Mouse (Mus musculus) heart, adult 2 months (tissue): ENCODE results near the gene Slc9a3. TPM values are rescaled to one million over a fixed set of nuclear protein-coding genes. Genes with fewer than 3 reads are reported as not detected.

Experiments
- DNase-seq, 2 experiments: peaks; one replicate each; pipeline ENCODE4 v3.0.0; 2021
- H3K27ac ChIP-seq: fragments of 200-600 bp; 2 replicates; pipeline ENCODE4 v1.8.1; 2022
- H3K27me3 ChIP-seq: fragments of 200-500 bp; 2 replicates; pipeline ENCODE4 v1.6.1; 2012; ENCODE audit warnings: mild to moderate bottlenecking, low read length, inconsistent platforms, mixed read lengths; ENCODE audit not compliant: control insufficient read depth, insufficient read depth
- H3K36me3 ChIP-seq: fragments of 200-500 bp; 2 replicates; pipeline ENCODE4 v1.6.1; 2012; ENCODE audit warnings: low read length, inconsistent platforms; ENCODE audit not compliant: control insufficient read depth, insufficient read depth
- H3K4me1 ChIP-seq: fragments of 200-500 bp; 2 replicates; pipeline ENCODE4 v1.6.1; 2011; ENCODE audit warnings: low read length; ENCODE audit not compliant: control insufficient read depth, insufficient read depth
- H3K4me3 ChIP-seq: fragments of 200-600 bp; 2 replicates; pipeline ENCODE4 v1.8.1; 2022
- H3K79me2 ChIP-seq: fragments of 200-500 bp; replicated peaks from 2 replicates; pipeline ENCODE4 v1.6.1; 2012; ENCODE audit warnings: mild to moderate bottlenecking, inconsistent platforms, low read length, moderate library complexity, mixed read lengths; ENCODE audit not compliant: control insufficient read depth, insufficient read depth
- H3K9ac ChIP-seq: fragments of 200-500 bp; 2 replicates; pipeline ENCODE4 v1.6.1; 2012; ENCODE audit warnings: low read depth, mild to moderate bottlenecking, control low read depth, inconsistent platforms, low read length, mixed read lengths
- CTCF ChIP-seq: fragments of 200-600 bp; IDR thresholded peaks from 2 replicates; pipeline ENCODE4 v1.8.1; 2022; ENCODE audit warnings: antibody characterized with exemption, mild to moderate bottlenecking, moderate library complexity
- EP300 ChIP-seq: fragments of 200-500 bp; IDR thresholded peaks from 2 replicates; pipeline ENCODE4 v1.6.1; 2011; ENCODE audit warnings: low read depth, low read length, control low read depth; ENCODE audit not compliant: insufficient read depth
- POLR2A ChIP-seq: fragments of 200-500 bp; IDR thresholded peaks from 2 replicates; pipeline ENCODE4 v1.6.1; 2011; ENCODE audit warnings: mild to moderate bottlenecking, low read depth, low read length, control low read depth; ENCODE audit not compliant: insufficient read depth
- WGBS: fragments of 180-500 bp; shearing (Covaris S2); methylation state at CpG from one replicate; pipeline ENCODE4 v1.1.7; 2018; 5-methylcytosine and 5-hydroxymethylcytosine counted together
- intact Hi-C: fragments of 180-260 bp; cut with DNase I; formaldehyde crosslinking; loops from one replicate; pipeline ENCODE4 v1.15.1; 2025
- polyA plus RNA-seq: library from polyadenylated mRNA; depleted of rRNA; stranded (reverse); fragments of >200 nt; gene quantifications from 2 replicates; pipeline ENCODE4 v1.2.3, GENCODE M21; 2012
- total RNA-seq, 2 experiments: library from RNA; stranded (reverse); gene quantifications; 2 replicates each; pipeline ENCODE4 v1.2.3; 2021

Gene Slc9a3
- total and polyA plus RNA-seq, 3 experiments, result 0.21 to 0.51 (median 0.48) TPM

- no peaks in the 10 kb centered on the region for H3K79me2 ChIP-seq
- TF ChIP-seq POLR2A (no peak), CTCF (no peak), EP300 (no peak)
- no peaks in the 10 kb centered on the region for H3K36me3 ChIP-seq
- H3K4me1 ChIP-seq, result no peaks in the 10 kb centered on the region; the same call in 1 of the 2 replicates
- no peak for DNase-seq
- H3K9ac ChIP-seq, result no peak overlapping the region
- intact Hi-C loops, result no loop called here
- H3K27me3 ChIP-seq, result no peaks in the 10 kb centered on the region
- WGBS, result 89% methylated on average over 6 of the region's 6 CpGs
- H3K27ac ChIP-seq, result no peak overlapping the region
- H3K4me3 ChIP-seq, result no peak overlapping the region
Measured at GRCm38 (mm10) chr13:74140793-74141192, 19.5 kb downstream of the Slc9a3 start.

GRCm38 (mm10) chr13:74143282-74143681 lies 22.0 kb downstream of the Slc9a3 start:
- H3K9ac ChIP-seq, result no peak overlapping the region
- H3K4me3 ChIP-seq, result no peak overlapping the region
- no peaks in the 10 kb centered on the region; the same call in 1 of the 2 replicates for H3K4me1 ChIP-seq
- no peak for TF ChIP-seq CTCF
- no peak for TF ChIP-seq EP300
- no peak for TF ChIP-seq POLR2A
- no peaks in the 10 kb centered on the region for H3K79me2 ChIP-seq
- no peaks in the 10 kb centered on the region for H3K36me3 ChIP-seq
- 69% methylated on average over 3 of the region's 3 CpGs for WGBS
- H3K27ac ChIP-seq, result no peak overlapping the region
- H3K27me3 ChIP-seq, result no peaks in the 10 kb centered on the region
- intact Hi-C loops, result no loop called here
- DNase-seq, result no peak

- Histone ChIP-seq H3K4me1 (no peaks in the 10 kb centered on the region; the same call in 1 of the 2 replicates), H3K36me3 (no peaks in the 10 kb centered on the region), H3K27me3 (no peaks in the 10 kb centered on the region), H3K9ac (no peak overlapping the region), H3K27ac (no peak overlapping the region), H3K79me2 (no peaks in the 10 kb centered on the region), H3K4me3 (no peak overlapping the region)
- DNase-seq, result no peak
- TF ChIP-seq CTCF (no peak), POLR2A (no peak), EP300 (no peak)
- 62% methylated on average over 7 of the region's 7 CpGs for WGBS
- intact Hi-C loops, result no loop called here
Measured at GRCm38 (mm10) chr13:74144120-74144884, 23.0 kb downstream of the Slc9a3 start.

DNA sequence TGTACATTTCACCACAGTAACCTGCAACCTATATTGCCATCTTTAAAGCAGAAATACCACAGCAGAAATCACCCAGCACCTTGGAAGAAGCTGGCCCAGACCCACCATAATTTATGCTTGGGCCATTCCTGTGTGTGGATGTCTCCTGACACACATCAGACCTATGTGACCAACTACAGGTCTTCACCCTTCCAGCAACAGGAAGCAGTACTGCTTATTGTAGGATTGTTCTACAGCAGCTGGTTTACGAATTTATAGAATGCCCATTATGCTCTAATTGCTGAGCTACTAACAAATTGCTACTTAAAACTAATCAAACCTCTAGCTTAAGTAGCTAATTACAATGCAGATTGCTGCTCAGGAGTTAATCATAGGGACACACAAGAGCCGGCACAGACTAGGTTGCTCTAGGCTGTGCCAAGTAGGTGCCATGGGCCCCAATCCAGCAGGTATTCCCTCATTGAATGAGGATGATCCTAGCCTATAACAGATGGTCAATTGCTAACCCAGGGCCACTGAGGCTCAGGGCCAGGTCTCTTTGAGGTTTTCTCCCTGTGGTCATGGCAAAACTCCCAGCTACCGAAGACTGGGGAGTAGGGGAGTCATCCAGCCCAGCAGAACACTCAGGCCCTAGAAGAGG lies 24.8 kb downstream of the Slc9a3 start:
- 78% methylated on average over 3 of the region's 3 CpGs for WGBS
- Histone ChIP-seq H3K27me3 (no peaks in the 10 kb centered on the region), H3K4me1 (no peaks in the 10 kb centered on the region; the same call in 1 of the 2 replicates), H3K4me3 (no peak overlapping the region), H3K36me3 (no peaks in the 10 kb centered on the region), H3K79me2 (no peaks in the 10 kb centered on the region), H3K9ac (no peak overlapping the region), H3K27ac (no peak overlapping the region)
- DNase-seq, result no peak
- intact Hi-C loops, result no loop called here
- no peak for TF ChIP-seq POLR2A
- TF ChIP-seq EP300, result no peak
- TF ChIP-seq CTCF, result no peak

DNA sequence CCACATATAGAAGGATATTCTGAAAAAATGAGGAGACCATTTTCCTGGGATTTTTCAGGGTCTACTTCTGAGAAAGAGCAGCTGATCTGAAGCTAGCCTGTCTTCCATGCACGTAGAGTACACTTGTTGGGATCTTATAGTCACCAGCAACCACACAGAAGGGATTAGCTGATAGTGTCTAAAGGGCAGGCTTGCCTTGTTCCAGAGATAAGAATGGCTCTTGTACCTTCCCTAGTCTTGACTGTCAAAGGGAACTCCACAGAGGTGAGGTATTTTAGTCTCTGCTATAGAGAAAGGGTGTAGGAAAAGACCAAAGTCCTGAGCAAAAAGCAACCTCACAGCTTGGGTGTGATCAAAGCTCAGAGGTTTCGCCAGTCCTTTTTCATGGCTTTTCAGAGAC lies 26.1 kb downstream of the Slc9a3 start:
- H3K27ac ChIP-seq, result no peak overlapping the region
- 74% methylated on average over 2 of the region's 2 CpGs for WGBS
- no peaks in the 10 kb centered on the region for H3K36me3 ChIP-seq
- H3K4me1 ChIP-seq, result no peaks in the 10 kb centered on the region; the same call in 1 of the 2 replicates
- no peak overlapping the region for H3K9ac ChIP-seq
- no peaks in the 10 kb centered on the region for H3K79me2 ChIP-seq
- intact Hi-C loops, result no loop called here
- no peaks in the 10 kb centered on the region for H3K27me3 ChIP-seq
- no peak overlapping the region for H3K4me3 ChIP-seq
- TF ChIP-seq POLR2A (no peak), EP300 (no peak), CTCF (no peak)
- no peak for DNase-seq

GRCm38 (mm10) chr13:74166348-74167056 lies 45.2 kb downstream of the Slc9a3 start:
- 10% methylated on average over 19 of the region's 19 CpGs for WGBS
- peak; percentile 45 to 57 for DNase-seq
- H3K27me3 ChIP-seq, result no peaks in the 10 kb centered on the region
- peaks cover 3% of the 10 kb centered on the region; the same call in 1 of the 2 replicates for H3K4me1 ChIP-seq
- H3K36me3 ChIP-seq, result no peaks in the 10 kb centered on the region
- H3K27ac ChIP-seq, result no peak overlapping the region; the same call in 1 of the 2 replicates
- peak overlapping the region; percentile 36 for H3K4me3 ChIP-seq
- no peak for TF ChIP-seq CTCF
- no peak for TF ChIP-seq POLR2A
- no peak for TF ChIP-seq EP300
- peak overlapping the region; percentile 31 for H3K9ac ChIP-seq
- no peaks in the 10 kb centered on the region for H3K79me2 ChIP-seq
- intact Hi-C loops, result no loop called here
